Mouse (Mus musculus): ENCODE results near the gene Mmp13. TPM values are rescaled to one million over a fixed set of nuclear protein-coding genes. Genes with fewer than 3 reads are reported as not detected.

Gene Mmp13
- polyA plus RNA-seq, 1 experiment from 2014 or later = 0.26 TPM

DNA sequence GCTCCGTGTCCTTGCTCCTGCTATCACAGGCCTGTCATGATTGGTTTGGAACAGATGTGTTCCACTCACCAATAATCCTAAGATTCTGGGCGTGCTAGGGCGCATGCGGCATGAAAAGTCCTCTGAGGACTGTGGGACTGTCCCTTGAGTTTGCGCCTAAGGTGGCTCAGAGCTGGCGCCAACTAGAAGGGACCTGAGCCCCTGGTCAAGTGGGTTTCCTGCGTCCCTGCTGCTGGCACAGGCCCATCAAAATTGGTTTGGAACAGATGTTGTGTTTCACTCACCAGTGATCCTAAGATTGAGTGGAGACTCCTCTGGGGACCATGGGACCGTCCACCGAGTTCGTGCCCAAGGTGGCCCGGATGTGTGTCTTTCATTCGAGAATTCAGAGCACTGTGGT is 17.6 kb downstream of the Mmp13 start:
- no peak overlapping the region for H3K27ac ChIP-seq (ENCODE audit: low read depth, low read length)
- no peak overlapping the region for H3K4me2 ChIP-seq (replicated peaks; ENCODE audit: low read depth, low read length)
- no peak for ATAC-seq (ENCODE audit: low FRiP score, low TSS enrichment)
- no peaks in the 10 kb centered on the region for H3K36me3 ChIP-seq (ENCODE audit: control insufficient read depth, insufficient read depth, low read length)
- no peak overlapping the region for H3K4me3 ChIP-seq (ENCODE audit: low read length)
- 92% methylated on average over 12 of the region's 12 CpGs for WGBS
- no peaks in the 10 kb centered on the region for H3K4me1 ChIP-seq (ENCODE audit: control insufficient read depth, insufficient read depth, low read length)
- no peaks in the 10 kb centered on the region for H3K27me3 ChIP-seq (ENCODE audit: control insufficient read depth, insufficient read depth, low read length)
- H3K9ac ChIP-seq (ENCODE audit: low read depth, low read length) = no peak overlapping the region
- no peaks in the 10 kb centered on the region for H3K9me3 ChIP-seq (ENCODE audit: control insufficient read depth, low read length)

DNA sequence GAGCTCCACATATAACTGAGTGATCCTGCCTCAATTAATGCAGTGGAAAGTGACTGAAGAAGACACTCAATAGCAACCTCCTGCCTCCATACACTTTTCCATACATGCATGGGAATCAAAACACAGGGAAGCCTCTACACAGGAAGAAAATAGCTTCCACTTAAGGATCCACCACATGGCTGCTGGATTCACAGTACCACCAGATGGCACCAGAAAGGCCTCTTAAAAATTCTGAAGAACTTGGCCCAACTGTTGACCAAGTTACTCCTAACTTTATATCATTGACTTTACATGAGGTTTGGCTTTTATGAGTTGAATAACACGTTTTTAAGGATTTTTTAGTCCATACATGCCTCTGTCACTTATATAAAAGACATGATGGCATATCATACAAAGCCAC is 19.8 kb downstream of the Mmp13 start:
- Histone ChIP-seq H3K4me2 (replicated peaks; ENCODE audit: low read depth, low read length) (no peak overlapping the region), H3K27me3 (ENCODE audit: control insufficient read depth, insufficient read depth, low read length) (no peaks in the 10 kb centered on the region), H3K27ac (ENCODE audit: low read depth, low read length) (no peak overlapping the region), H3K4me1 (ENCODE audit: control insufficient read depth, insufficient read depth, low read length) (no peaks in the 10 kb centered on the region), H3K4me3 (ENCODE audit: low read length) (no peak overlapping the region), H3K9me3 (ENCODE audit: control insufficient read depth, low read length) (no peaks in the 10 kb centered on the region), H3K36me3 (ENCODE audit: control insufficient read depth, insufficient read depth, low read length) (no peaks in the 10 kb centered on the region), H3K9ac (ENCODE audit: low read depth, low read length) (no peak overlapping the region)
- WGBS = 32% methylated on average over 1 of the region's 1 CpGs
- no peak for ATAC-seq (ENCODE audit: low FRiP score, low TSS enrichment)

GRCm38 (mm10) chr9:7331847-7332246 is 59.5 kb downstream of the Mmp13 start:
- no peaks in the 10 kb centered on the region for H3K36me3 ChIP-seq (ENCODE audit: control insufficient read depth, insufficient read depth, low read length)
- H3K4me3 ChIP-seq (ENCODE audit: low read length) = no peak overlapping the region
- no peak for ATAC-seq (ENCODE audit: low FRiP score, low TSS enrichment)
- H3K4me2 ChIP-seq (replicated peaks; ENCODE audit: low read depth, low read length) = no peak overlapping the region
- no peaks in the 10 kb centered on the region for H3K27me3 ChIP-seq (ENCODE audit: control insufficient read depth, insufficient read depth, low read length)
- H3K9me3 ChIP-seq (ENCODE audit: control insufficient read depth, low read length) = no peaks in the 10 kb centered on the region
- H3K4me1 ChIP-seq (ENCODE audit: control insufficient read depth, insufficient read depth, low read length) = no peaks in the 10 kb centered on the region
- no peak overlapping the region for H3K9ac ChIP-seq (ENCODE audit: low read depth, low read length)
- H3K27ac ChIP-seq (ENCODE audit: low read depth, low read length) = no peak overlapping the region

Other genes with a start within 250 kb of the Mmp13 start
- gene Dync2h1, start 88.1 kb upstream of the Mmp13 start, polyA plus RNA-seq (2014; fragmentation: Nextera tagmentation; extraction: Ambion mirVana) = 23.4 and 32.4 TPM in 2 replicates
- 139 and 157 TPM in 2 replicates for gene Dcun1d5, start 88.0 kb upstream of the Mmp13 start, polyA plus RNA-seq (2014; fragmentation: Nextera tagmentation; extraction: Ambion mirVana)
- gene Mmp12, start 71.9 kb downstream of the Mmp13 start, polyA plus RNA-seq (2014; fragmentation: Nextera tagmentation; extraction: Ambion mirVana) = not detected in 2 replicates
- not detected in 2 replicates for gene Mmp1b, start 115.5 kb downstream of the Mmp13 start, polyA plus RNA-seq (2014; fragmentation: Nextera tagmentation; extraction: Ambion mirVana)
- gene Mmp3, start 173.3 kb downstream of the Mmp13 start, polyA plus RNA-seq (2014; fragmentation: Nextera tagmentation; extraction: Ambion mirVana) = not detected in 2 replicates
- not detected in 2 replicates for gene Mmp10, start 229.8 kb downstream of the Mmp13 start, polyA plus RNA-seq (2014; fragmentation: Nextera tagmentation; extraction: Ambion mirVana)